Mouse (Mus musculus) erythroblast, embryonic 14.5 days (primary cell): ENCODE measurements at regions not wholly inside any gene's neighbourhood (a gene's known extent, or its start where the extent isn't known, plus 50 kb on each side); places are given as distances from the start of the nearest gene placed in this dataset.

ENCODE experiments used
- GATA1 ChIP-seq: IDR thresholded peaks from 2 replicates; pipeline ENCODE4 v1.6.1; 2012; ENCODE audit warnings: low read length, inconsistent platforms, mixed read lengths
- TAL1 ChIP-seq: IDR thresholded peaks from 3 replicates; pipeline ENCODE4 v1.6.1; 2012; ENCODE audit warnings: low read length, inconsistent platforms, mixed read lengths

DNA sequence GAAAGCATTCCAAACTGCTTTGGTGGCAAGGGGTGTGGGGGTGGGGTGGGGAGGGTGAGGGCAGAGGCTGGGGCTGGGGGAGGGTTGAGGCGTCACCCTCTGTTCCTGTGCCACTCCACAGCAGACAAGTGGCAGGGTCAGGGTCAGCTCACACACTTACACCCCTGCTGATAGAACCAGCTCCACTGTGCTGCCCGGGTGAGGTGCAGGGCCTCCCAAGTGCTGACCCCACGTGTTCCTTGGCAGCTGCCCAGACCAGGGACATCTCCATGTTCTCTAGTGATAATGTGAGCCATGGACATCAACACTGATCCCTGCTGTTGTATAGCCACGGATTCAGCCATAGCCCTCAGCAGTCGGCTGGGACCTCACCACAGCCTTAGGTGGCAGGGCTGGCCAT is 1652.3 kb upstream of the Gm7489 start:
- TF ChIP-seq GATA1 (no peak), TAL1 (no peak)
